Mouse (Mus musculus): ENCODE results near the gene Klhl32. TPM values are rescaled to one million over a fixed set of nuclear protein-coding genes. Genes with fewer than 3 reads are reported as not detected.

The Klhl32 gene
- 0.07 and 0.18 TPM in 2 replicates for total RNA-seq (2014; rRNA removed)
- polyA plus RNA-seq (2012; rRNA removed): 0.05 TPM in 1 of 2 replicates, not detected in the other

DNA sequence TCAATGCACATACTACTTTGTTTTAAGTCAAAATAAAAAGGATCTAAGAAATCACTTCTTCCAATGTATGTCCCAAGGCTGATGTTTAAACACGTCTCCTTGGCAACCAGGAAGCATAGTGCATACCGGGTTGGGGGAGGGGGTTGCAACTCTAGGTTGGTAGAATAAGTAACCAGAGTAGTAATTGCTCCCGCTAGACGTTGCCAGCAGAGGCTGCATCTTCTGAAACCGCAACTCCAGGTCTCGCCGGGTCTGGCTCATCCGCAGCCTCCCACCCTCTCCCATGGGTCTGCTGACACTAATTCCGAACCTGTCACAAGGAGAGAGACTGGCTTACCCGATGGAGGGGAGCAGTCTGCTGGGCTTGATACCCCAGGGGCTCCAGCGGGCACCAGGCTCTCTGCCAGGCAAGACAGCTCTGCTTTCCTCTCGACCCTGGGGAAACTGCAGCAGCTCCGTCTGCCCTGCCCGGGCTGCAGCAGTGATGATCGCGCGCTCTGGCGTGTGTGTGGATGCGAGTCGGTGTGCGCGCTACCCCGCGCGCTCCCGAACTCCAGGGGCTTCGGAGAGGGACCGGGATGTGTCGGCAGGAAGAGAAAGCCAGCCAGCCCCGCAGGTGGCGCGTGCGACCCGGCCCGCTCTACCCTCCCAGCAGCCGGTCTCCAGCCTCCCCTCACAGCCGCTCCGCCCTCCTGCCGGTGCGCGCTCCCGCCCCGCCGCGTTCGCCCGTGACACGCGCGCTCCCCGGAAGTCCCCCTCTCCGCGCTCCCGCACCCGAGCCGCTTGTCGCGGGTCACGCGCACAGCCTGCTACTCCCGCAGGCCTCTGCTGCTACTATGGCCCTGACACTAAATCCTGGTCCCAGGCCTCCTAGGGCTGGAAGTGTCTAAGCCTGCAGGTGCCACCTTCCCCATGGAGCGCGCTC is at the start of gene Klhl32:
TSS of gene Klhl32 (minus strand) at position 724 of the 925 bp plus-strand sequence.
- peak within 1 kb of the TSS; percentile 83 for H3K4me3 ChIP-seq (ENCODE audit: insufficient read depth, low read depth, low read length)
- TF ChIP-seq POLR2A (IDR thresholded peaks at IDR 0.05; ENCODE audit: extremely low read depth, insufficient read depth, low read length) (no peak), CTCF (IDR thresholded peaks at IDR 0.05; ENCODE audit: low read depth, low read length) (no peak)
- 0 out of 2 replicates have a peak, but pooled peaks cover 4% of the 10 kb centered on the region for H3K27me3 ChIP-seq (ENCODE audit: control insufficient read depth, insufficient read depth, low read length)
- no peaks in the 10 kb centered on the region for H3K79me2 ChIP-seq (ENCODE audit: control insufficient read depth, insufficient read depth, low read length)
- H3K4me1 ChIP-seq (ENCODE audit: control insufficient read depth, insufficient read depth, low read length): peaks cover 4% of the 10 kb centered on the region
- DNase-seq (ENCODE audit: extremely low read depth, low read depth, low spot score): peak; percentile 11
- no peaks in the 10 kb centered on the region for H3K36me3 ChIP-seq (ENCODE audit: control insufficient read depth, insufficient read depth, low read length)
- 1% methylated on average over 62 of the region's 63 CpGs for WGBS
- peak within 1 kb of the TSS; percentile 21 for H3K9ac ChIP-seq (ENCODE audit: low read depth, low read length)
- H3K27ac ChIP-seq (replicated peaks; ENCODE audit: insufficient read depth, low read depth, low read length): no peak within 1 kb of the TSS

DNA sequence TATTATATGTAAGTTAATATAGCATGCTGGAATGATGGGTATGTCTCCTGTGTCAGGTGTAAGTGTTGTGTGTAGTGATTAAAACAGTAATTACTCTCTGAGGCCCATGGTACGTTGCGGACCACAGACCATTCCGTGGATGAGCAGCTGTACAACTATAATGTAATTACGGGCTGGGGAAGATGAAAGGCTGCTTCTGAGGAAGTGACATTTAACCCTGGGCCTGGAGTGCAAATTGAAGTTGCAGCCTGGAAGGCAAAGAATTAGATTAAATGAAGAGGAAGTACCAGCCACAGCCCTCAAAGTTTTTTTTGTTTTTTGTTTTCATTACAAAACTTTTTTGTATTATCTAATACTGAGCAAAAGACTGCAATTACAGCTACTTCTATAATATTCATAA is 48.2 kb upstream of the Klhl32 start:
- Histone ChIP-seq H3K27ac (replicated peaks; ENCODE audit: insufficient read depth, low read depth, low read length) (no peak overlapping the region), H3K27me3 (ENCODE audit: control insufficient read depth, insufficient read depth, low read length) (no peaks in the 10 kb centered on the region), H3K79me2 (ENCODE audit: control insufficient read depth, insufficient read depth, low read length) (peaks cover 2% of the 10 kb centered on the region; the same call in 1 of the 2 replicates), H3K4me1 (ENCODE audit: control insufficient read depth, insufficient read depth, low read length) (peaks cover 10% of the 10 kb centered on the region), H3K36me3 (ENCODE audit: control insufficient read depth, insufficient read depth, low read length) (peaks cover 20% of the 10 kb centered on the region), H3K9ac (ENCODE audit: low read depth, low read length) (0 out of 2 replicates have a peak overlapping the region, but pooled peaks have one; percentile 52), H3K4me3 (ENCODE audit: insufficient read depth, low read depth, low read length) (0 out of 2 replicates have a peak overlapping the region, but pooled peaks have one; percentile 22)
- TF ChIP-seq POLR2A (IDR thresholded peaks at IDR 0.05; ENCODE audit: extremely low read depth, insufficient read depth, low read length) (no peak), CTCF (IDR thresholded peaks at IDR 0.05; ENCODE audit: low read depth, low read length) (no peak)
- 65% methylated on average over 4 of the region's 4 CpGs for WGBS
- DNase-seq (ENCODE audit: extremely low read depth, low read depth, low spot score): no peak

DNA sequence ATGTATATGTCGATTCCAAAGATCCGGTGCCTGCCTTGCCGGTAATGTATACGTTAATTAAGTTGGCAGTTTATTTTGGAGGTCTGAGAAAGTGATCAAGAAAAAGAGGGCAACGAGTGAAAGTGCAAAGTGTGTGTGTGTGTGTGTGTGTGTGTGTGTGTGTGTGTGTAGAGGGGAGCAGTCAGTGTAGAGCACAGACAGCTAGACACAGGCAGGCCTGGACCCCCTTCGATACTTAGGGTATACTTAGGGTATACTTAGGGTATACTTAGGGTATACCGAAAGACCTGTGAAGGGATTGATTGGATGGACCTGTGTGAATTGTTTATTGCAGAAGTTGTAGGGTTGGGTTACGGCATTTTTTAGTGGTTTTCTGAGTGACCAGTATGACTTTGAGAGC is 47.7 kb upstream of the Klhl32 start:
- no peak for DNase-seq (ENCODE audit: extremely low read depth, low read depth, low spot score)
- peaks cover 2% of the 10 kb centered on the region; the same call in 1 of the 2 replicates for H3K79me2 ChIP-seq (ENCODE audit: control insufficient read depth, insufficient read depth, low read length)
- peaks cover 10% of the 10 kb centered on the region for H3K4me1 ChIP-seq (ENCODE audit: control insufficient read depth, insufficient read depth, low read length)
- peak overlapping the region; percentile 91 for H3K4me3 ChIP-seq (ENCODE audit: insufficient read depth, low read depth, low read length)
- WGBS: 24% methylated on average over 8 of the region's 8 CpGs
- H3K9ac ChIP-seq (ENCODE audit: low read depth, low read length): peak overlapping the region; percentile 93
- no peaks in the 10 kb centered on the region for H3K27me3 ChIP-seq (ENCODE audit: control insufficient read depth, insufficient read depth, low read length)
- H3K27ac ChIP-seq (replicated peaks; ENCODE audit: insufficient read depth, low read depth, low read length): 0 out of 2 replicates have a peak overlapping the region, but pooled peaks have one; percentile 12
- TF ChIP-seq POLR2A (IDR thresholded peaks at IDR 0.05; ENCODE audit: extremely low read depth, insufficient read depth, low read length) (no peak), CTCF (IDR thresholded peaks at IDR 0.05; ENCODE audit: low read depth, low read length) (no peak)
- H3K36me3 ChIP-seq (ENCODE audit: control insufficient read depth, insufficient read depth, low read length): peaks cover 20% of the 10 kb centered on the region

DNA sequence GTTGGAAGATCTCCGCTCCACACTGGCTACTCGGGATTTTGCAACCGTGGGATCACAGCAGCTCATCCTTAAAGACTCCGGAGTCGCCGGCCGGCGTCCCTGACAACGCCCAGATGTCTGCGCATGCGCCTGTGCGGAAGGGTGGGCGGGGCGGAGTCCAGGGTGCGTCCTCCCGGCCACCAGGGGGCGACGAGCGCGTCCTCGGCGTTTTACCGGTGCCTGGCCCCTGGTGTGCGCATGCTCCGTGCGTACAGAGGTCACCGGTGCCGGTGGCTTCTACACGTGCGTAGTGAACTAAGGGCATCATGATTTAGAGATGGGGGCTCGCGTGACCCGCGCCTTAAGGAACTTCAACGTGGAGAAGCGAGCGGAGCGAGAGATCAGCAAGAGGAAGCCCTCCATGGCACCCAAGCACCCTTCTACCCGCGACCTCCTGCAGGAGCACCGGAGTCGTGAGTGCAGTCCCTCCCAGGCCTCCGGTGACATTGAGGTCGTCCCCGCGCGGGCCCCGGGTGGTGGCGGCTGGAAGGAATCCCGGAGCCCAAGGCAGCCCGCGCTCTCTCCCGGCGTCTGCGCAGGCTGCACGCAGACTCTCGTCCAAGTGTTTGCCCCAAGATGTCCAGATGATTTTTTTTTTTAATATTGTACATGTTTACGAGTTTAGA is 47.1 kb upstream of the Klhl32 start, which contains the start of gene Ndufaf4:
TSS of gene Ndufaf4 (plus strand) at position 233 of the 665 bp plus-strand sequence.
- Histone ChIP-seq H3K9ac (ENCODE audit: low read depth, low read length) (peak within 1 kb of the TSS; percentile 93), H3K36me3 (ENCODE audit: control insufficient read depth, insufficient read depth, low read length) (peaks cover 15% of the 10 kb centered on the region), H3K79me2 (ENCODE audit: control insufficient read depth, insufficient read depth, low read length) (peaks cover 2% of the 10 kb centered on the region; the same call in 1 of the 2 replicates), H3K27ac (replicated peaks; ENCODE audit: insufficient read depth, low read depth, low read length) (peak within 1 kb of the TSS; percentile 92), H3K4me3 (ENCODE audit: insufficient read depth, low read depth, low read length) (peak within 1 kb of the TSS; percentile 91), H3K27me3 (ENCODE audit: control insufficient read depth, insufficient read depth, low read length) (no peaks in the 10 kb centered on the region), H3K4me1 (ENCODE audit: control insufficient read depth, insufficient read depth, low read length) (peaks cover 10% of the 10 kb centered on the region)
- DNase-seq (ENCODE audit: extremely low read depth, low read depth, low spot score): peak; percentile 87
- WGBS: under 1% methylated on average over 58 of the region's 58 CpGs
- peak; percentile 11; the same call in 1 of the 2 replicates for TF ChIP-seq POLR2A (IDR thresholded peaks at IDR 0.05; ENCODE audit: extremely low read depth, insufficient read depth, low read length)
- TF ChIP-seq CTCF (IDR thresholded peaks at IDR 0.05; ENCODE audit: low read depth, low read length): peak; percentile 91

DNA sequence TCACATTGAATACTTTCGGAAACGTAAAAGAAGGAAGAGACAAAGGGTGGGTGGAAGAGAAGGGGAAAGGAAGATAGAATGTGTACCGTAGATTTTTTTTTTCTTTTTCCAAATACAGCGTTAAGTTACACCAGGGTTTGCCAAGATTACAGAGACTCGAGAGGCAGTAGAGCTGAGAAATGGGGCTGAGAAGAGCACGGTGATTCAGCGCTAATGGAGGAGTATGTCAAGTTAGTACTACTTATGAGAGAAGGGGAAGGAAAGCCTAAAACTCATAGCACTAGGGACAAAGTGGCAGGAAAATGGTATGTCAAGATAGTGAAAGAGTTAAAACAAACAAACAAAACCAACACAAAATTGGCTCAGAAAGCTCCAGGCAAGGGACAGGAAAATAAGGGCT is 46.4 kb upstream of the Klhl32 start:
- Histone ChIP-seq H3K4me3 (ENCODE audit: insufficient read depth, low read depth, low read length) (peak overlapping the region; percentile 91), H3K9ac (ENCODE audit: low read depth, low read length) (peak overlapping the region; percentile 69)
- WGBS: 3% methylated on average over 7 of the region's 7 CpGs

More for the DNA sequence above, 46.4 kb upstream of the Klhl32 start:
- peaks cover 10% of the 10 kb centered on the region for H3K4me1 ChIP-seq (ENCODE audit: control insufficient read depth, insufficient read depth, low read length)
- peaks cover 13% of the 10 kb centered on the region for H3K36me3 ChIP-seq (ENCODE audit: control insufficient read depth, insufficient read depth, low read length)
- no peaks in the 10 kb centered on the region for H3K27me3 ChIP-seq (ENCODE audit: control insufficient read depth, insufficient read depth, low read length)
- H3K27ac ChIP-seq (replicated peaks; ENCODE audit: insufficient read depth, low read depth, low read length): peak overlapping the region; percentile 92
- DNase-seq (ENCODE audit: extremely low read depth, low read depth, low spot score): no peak
- peaks cover 2% of the 10 kb centered on the region; the same call in 1 of the 2 replicates for H3K79me2 ChIP-seq (ENCODE audit: control insufficient read depth, insufficient read depth, low read length)
- TF ChIP-seq CTCF (IDR thresholded peaks at IDR 0.05; ENCODE audit: low read depth, low read length): no peak
- no peak for TF ChIP-seq POLR2A (IDR thresholded peaks at IDR 0.05; ENCODE audit: extremely low read depth, insufficient read depth, low read length)

Measured in liver, adult 2 months (tissue).